Mouse (Mus musculus): ENCODE data around the gene Lcn10. TPM values are rescaled to one million over a fixed set of nuclear protein-coding genes. Genes with fewer than 3 reads are reported as not detected.
"Not testable (repeated sequence)": the region's sequence is repeated elsewhere in the genome, so short reads cannot be mapped to it uniquely, and the experiment has no call there.

The Lcn10 gene
- total RNA-seq, 1 experiment, result not detected

DNA sequence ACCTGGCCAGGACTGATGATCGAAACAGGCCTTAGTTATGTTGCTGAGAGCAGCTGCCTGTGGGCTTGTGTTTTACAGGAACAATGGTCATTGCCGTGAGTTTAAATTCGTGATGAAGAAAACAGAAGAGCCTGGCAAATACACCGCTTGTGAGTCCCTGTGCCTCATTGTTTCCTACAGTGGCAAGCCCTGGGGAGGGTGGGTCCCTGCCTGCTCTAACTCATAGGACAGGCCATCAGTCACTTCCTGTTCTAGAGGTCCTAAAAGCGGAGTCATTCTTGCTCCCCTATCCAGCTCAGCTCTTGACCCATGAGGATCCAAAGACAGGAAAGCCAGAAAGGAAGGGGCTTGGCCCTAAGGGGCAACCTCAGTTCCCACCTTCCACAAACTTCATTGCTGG lies 18.5 kb downstream of the Lcn10 start:
- in situ Hi-C loops (cut with MboI; ENCODE audit: low sequenced_read_pairs in 2 of 2, unreplicated experiment in 2 of 2), result no loop called here
- no peak for DNase-seq (ENCODE audit: low read depth, low spot score)

DNA sequence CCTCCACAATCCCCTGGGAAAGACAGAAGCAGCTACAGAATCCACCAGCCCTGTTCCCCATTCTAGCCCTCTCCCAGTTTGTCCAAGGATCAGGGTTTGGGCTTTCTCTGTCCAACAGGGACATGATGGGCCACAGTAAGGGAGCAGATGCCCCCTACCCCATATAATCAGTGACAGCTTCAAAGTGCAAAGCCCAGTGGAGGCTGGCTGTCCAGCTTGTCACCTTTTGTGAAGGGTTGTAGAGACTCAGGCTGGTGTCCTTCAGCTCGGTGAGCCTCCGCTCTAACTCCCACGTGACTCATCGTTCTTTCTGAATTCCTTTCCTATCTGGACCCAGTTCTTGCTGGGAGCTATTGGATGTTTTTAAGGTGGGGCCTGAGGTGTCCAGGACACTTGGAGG lies 21.2 kb downstream of the Lcn10 start:
- no peaks in the 10 kb centered on the region for H3K36me3 ChIP-seq (ENCODE audit: control insufficient read depth, insufficient read depth, low read length, poor library complexity, severe bottlenecking)
- no peak overlapping the region for H3K4me3 ChIP-seq (ENCODE audit: insufficient read depth in 1 of 2, low read depth in 1 of 2, low read length in 2 of 2, poor library complexity in 1 of 2, severe bottlenecking in 1 of 2)
- DNase-seq (ENCODE audit: low read depth, low spot score), result no peak
- no peak for TF ChIP-seq CHD2 (IDR thresholded peaks at IDR 0.05; ENCODE audit: low read depth, low read length)
- no peak for TF ChIP-seq ZNF384 (IDR thresholded peaks at IDR 0.05; ENCODE audit: low read depth, low read length)
- no peak for TF ChIP-seq ZC3H11A (IDR thresholded peaks at IDR 0.05; ENCODE audit: borderline replicate concordance, low read depth, low read length)
- no peak for TF ChIP-seq HCFC1 (IDR thresholded peaks at IDR 0.05; ENCODE audit: borderline replicate concordance, insufficient read depth, low read length)
- no peak for TF ChIP-seq MAFK (IDR thresholded peaks at IDR 0.05; ENCODE audit: insufficient read depth, low read depth, low read length)
- peaks cover 0 to 7% of the 10 kb centered on the region in 2 experiments; a peak in 1 of 4 replicates for H3K4me1 ChIP-seq (ENCODE audit: control insufficient read depth in 2 of 2, insufficient read depth in 2 of 2, low read length in 2 of 2, poor library complexity in 1 of 2)
- H3K9ac ChIP-seq (ENCODE audit: insufficient read depth, low read depth, low read length, poor library complexity, severe bottlenecking), result no peak overlapping the region
- H3K9me3 ChIP-seq (ENCODE audit: control insufficient read depth, insufficient read depth, low read depth, low read length), result no peaks in the 10 kb centered on the region
- no peak overlapping the region for H3K27ac ChIP-seq (ENCODE audit: insufficient read depth, low read depth, low read length, poor library complexity, severe bottlenecking)
- in situ Hi-C loops (cut with MboI; ENCODE audit: low sequenced_read_pairs in 2 of 2, unreplicated experiment in 2 of 2), result no loop called here

More for the DNA sequence above, 18.5 kb downstream of the Lcn10 start:
- no peaks in the 10 kb centered on the region for H3K4me1 ChIP-seq (ENCODE audit: control insufficient read depth in 2 of 2, insufficient read depth in 2 of 2, low read length in 2 of 2, poor library complexity in 1 of 2)
- no peaks in the 10 kb centered on the region for H3K36me3 ChIP-seq (ENCODE audit: control insufficient read depth, insufficient read depth, low read length, poor library complexity, severe bottlenecking)
- no peaks in the 10 kb centered on the region for H3K9me3 ChIP-seq (ENCODE audit: control insufficient read depth, insufficient read depth, low read depth, low read length)
- no peak overlapping the region for H3K9ac ChIP-seq (ENCODE audit: insufficient read depth, low read depth, low read length, poor library complexity, severe bottlenecking)
- TF ChIP-seq ZNF384 (IDR thresholded peaks at IDR 0.05; ENCODE audit: low read depth, low read length) (no peak), CHD2 (IDR thresholded peaks at IDR 0.05; ENCODE audit: low read depth, low read length) (no peak), ZC3H11A (IDR thresholded peaks at IDR 0.05; ENCODE audit: borderline replicate concordance, low read depth, low read length) (no peak), MAFK (IDR thresholded peaks at IDR 0.05; ENCODE audit: insufficient read depth, low read depth, low read length) (no peak), HCFC1 (IDR thresholded peaks at IDR 0.05; ENCODE audit: borderline replicate concordance, insufficient read depth, low read length) (no peak)
- H3K27ac ChIP-seq (ENCODE audit: insufficient read depth, low read depth, low read length, poor library complexity, severe bottlenecking), result no peak overlapping the region
- no peak overlapping the region for H3K4me3 ChIP-seq (ENCODE audit: insufficient read depth in 1 of 2, low read depth in 1 of 2, low read length in 2 of 2, poor library complexity in 1 of 2, severe bottlenecking in 1 of 2)

DNA sequence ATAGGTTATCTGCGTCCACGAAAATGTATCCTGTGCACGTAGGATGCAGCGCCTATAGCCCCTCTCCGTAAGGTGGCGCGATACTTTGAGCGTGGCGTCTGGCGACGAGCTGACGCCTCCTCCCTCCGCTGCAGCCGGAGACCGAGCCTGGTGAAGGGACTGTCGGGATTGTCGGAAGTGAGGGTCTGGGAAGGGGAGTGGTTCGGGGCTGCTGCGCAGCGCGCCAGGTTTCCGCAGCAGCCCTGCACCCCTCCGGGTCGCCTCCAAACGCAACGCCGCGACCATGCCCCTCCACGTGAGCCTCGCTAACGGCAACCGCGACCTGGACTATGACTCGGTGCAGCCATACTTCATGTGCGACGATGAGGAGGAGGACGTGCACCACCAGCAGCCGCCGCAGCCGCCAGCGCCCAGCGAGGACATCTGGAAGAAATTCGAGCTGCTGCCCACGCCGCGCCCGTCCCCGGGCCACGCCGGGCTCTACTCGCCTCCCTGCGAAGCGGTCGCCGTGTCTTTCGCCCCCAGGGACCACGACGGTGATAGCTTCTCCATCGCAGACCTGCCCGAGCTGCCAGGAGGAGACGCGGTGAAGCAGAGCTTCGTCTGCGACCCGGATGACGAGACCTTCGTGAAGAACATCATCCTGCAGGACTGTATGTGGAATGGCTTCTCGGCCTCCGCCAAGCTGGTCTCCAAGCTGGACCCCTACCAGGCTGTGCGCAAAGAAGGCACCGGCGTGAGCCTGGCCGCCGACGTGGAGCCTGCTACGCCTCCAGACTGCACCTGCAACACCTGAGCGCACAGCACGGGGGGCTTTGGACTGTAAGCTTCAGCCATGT lies 24.3 kb downstream of the Lcn10 start, which contains the start of gene Bmyc:
Bmyc (plus strand) TSS at position 97 of the 839 bp plus-strand sequence.
- no peaks in the 10 kb centered on the region for H3K9me3 ChIP-seq (ENCODE audit: control insufficient read depth, insufficient read depth, low read depth, low read length)
- H3K27ac ChIP-seq (ENCODE audit: insufficient read depth, low read depth, low read length, poor library complexity, severe bottlenecking), result no peak within 1 kb of the TSS
- peak within 1 kb of the TSS; percentile 75 to 79 for H3K4me3 ChIP-seq (ENCODE audit: insufficient read depth in 1 of 2, low read depth in 1 of 2, low read length in 2 of 2, poor library complexity in 1 of 2, severe bottlenecking in 1 of 2)
- TF ChIP-seq MAFK (IDR thresholded peaks at IDR 0.05; ENCODE audit: insufficient read depth, low read depth, low read length) (no peak), ZNF384 (IDR thresholded peaks at IDR 0.05; ENCODE audit: low read depth, low read length) (no peak), CHD2 (IDR thresholded peaks at IDR 0.05; ENCODE audit: low read depth, low read length) (peak; percentile 70), HCFC1 (IDR thresholded peaks at IDR 0.05; ENCODE audit: borderline replicate concordance, insufficient read depth, low read length) (peak; percentile 52; the same call in 1 of the 2 replicates), ZC3H11A (IDR thresholded peaks at IDR 0.05; ENCODE audit: borderline replicate concordance, low read depth, low read length) (no peak)
- peak; percentile 71 for DNase-seq (ENCODE audit: low read depth, low spot score)
- peak within 1 kb of the TSS; percentile 79 for H3K9ac ChIP-seq (ENCODE audit: insufficient read depth, low read depth, low read length, poor library complexity, severe bottlenecking)
- H3K36me3 ChIP-seq (ENCODE audit: control insufficient read depth, insufficient read depth, low read length, poor library complexity, severe bottlenecking), result no peaks in the 10 kb centered on the region
- peaks cover 1 to 7% of the 10 kb centered on the region in 2 experiments; a peak in 1 of 4 replicates for H3K4me1 ChIP-seq (ENCODE audit: control insufficient read depth in 2 of 2, insufficient read depth in 2 of 2, low read length in 2 of 2, poor library complexity in 1 of 2)
- in situ Hi-C loops (cut with MboI; ENCODE audit: low sequenced_read_pairs in 2 of 2, unreplicated experiment in 2 of 2), result no loop called here

DNA sequence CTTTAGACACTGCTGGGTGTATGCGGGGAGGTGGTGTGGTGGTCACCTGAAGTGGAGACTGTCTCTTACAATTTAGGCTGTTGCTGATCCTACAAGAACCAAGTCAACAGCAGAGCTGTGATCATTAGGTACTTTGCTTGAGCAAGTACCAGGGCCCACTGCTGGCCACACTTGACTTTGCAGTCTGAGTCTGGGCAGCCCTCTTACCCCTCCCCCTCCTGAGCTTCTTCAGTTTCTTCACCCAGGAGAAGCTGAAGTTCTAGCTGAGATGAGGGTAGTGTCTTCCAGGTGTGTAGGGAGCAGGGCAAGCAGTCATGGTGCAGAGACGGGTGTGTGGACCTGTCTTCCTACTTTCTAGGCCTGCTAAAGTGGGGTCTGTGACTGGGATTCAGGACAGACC lies 25.6 kb downstream of the Lcn10 start:
- no peak for TF ChIP-seq MAFK (IDR thresholded peaks at IDR 0.05; ENCODE audit: insufficient read depth, low read depth, low read length)
- TF ChIP-seq ZNF384 (IDR thresholded peaks at IDR 0.05; ENCODE audit: low read depth, low read length), result no peak
- no peak for TF ChIP-seq ZC3H11A (IDR thresholded peaks at IDR 0.05; ENCODE audit: borderline replicate concordance, low read depth, low read length)
- no peak for TF ChIP-seq HCFC1 (IDR thresholded peaks at IDR 0.05; ENCODE audit: borderline replicate concordance, insufficient read depth, low read length)
- TF ChIP-seq CHD2 (IDR thresholded peaks at IDR 0.05; ENCODE audit: low read depth, low read length), result no peak
- Histone ChIP-seq H3K36me3 (ENCODE audit: control insufficient read depth, insufficient read depth, low read length, poor library complexity, severe bottlenecking) (no peaks in the 10 kb centered on the region), H3K9ac (ENCODE audit: insufficient read depth, low read depth, low read length, poor library complexity, severe bottlenecking) (no peak overlapping the region), H3K4me1 (ENCODE audit: control insufficient read depth in 2 of 2, insufficient read depth in 2 of 2, low read length in 2 of 2, poor library complexity in 1 of 2) (peaks cover 1 to 7% of the 10 kb centered on the region in 2 experiments; a peak in 1 of 4 replicates), H3K9me3 (ENCODE audit: control insufficient read depth, insufficient read depth, low read depth, low read length) (no peaks in the 10 kb centered on the region), H3K27ac (ENCODE audit: insufficient read depth, low read depth, low read length, poor library complexity, severe bottlenecking) (no peak overlapping the region), H3K4me3 (ENCODE audit: insufficient read depth in 1 of 2, low read depth in 1 of 2, low read length in 2 of 2, poor library complexity in 1 of 2, severe bottlenecking in 1 of 2) (no peak overlapping the region; a peak in 1 of 4 replicates)
- in situ Hi-C loops (cut with MboI; ENCODE audit: low sequenced_read_pairs in 2 of 2, unreplicated experiment in 2 of 2), result no loop called here
- DNase-seq (ENCODE audit: low read depth, low spot score), result no peak

DNA sequence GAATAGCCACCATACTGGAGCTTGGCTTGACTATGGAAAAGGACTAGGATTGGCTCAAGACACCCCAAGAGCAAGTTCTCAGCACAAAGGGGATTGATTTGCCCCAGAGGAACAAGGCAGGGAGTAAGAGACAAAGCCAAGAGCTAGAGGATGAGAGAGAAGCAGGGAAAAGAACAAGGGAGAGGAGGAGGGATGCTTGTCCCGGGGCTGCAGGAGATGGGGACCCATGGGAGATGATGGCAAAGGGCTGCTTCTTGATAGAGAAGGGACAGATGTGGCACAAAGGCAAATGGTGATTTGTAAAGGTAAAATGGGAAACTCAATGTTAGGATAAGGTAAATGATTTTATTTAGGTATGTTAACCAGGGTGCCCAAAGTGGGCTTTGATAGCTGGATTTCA lies 26.5 kb downstream of the Lcn10 start:
- H3K27ac ChIP-seq (ENCODE audit: insufficient read depth, low read depth, low read length, poor library complexity, severe bottlenecking); in situ Hi-C loops (cut with MboI; ENCODE audit: low sequenced_read_pairs in 2 of 2, unreplicated experiment in 2 of 2); H3K4me1 ChIP-seq (ENCODE audit: control insufficient read depth in 2 of 2, insufficient read depth in 2 of 2, low read length in 2 of 2, poor library complexity in 1 of 2); H3K4me3 ChIP-seq (ENCODE audit: insufficient read depth in 1 of 2, low read depth in 1 of 2, low read length in 2 of 2, poor library complexity in 1 of 2, severe bottlenecking in 1 of 2); H3K9me3 ChIP-seq (ENCODE audit: control insufficient read depth, insufficient read depth, low read depth, low read length); H3K36me3 ChIP-seq (ENCODE audit: control insufficient read depth, insufficient read depth, low read length, poor library complexity, severe bottlenecking); DNase-seq (ENCODE audit: low read depth, low spot score); H3K9ac ChIP-seq (ENCODE audit: insufficient read depth, low read depth, low read length, poor library complexity, severe bottlenecking): not testable (repeated sequence)

DNA sequence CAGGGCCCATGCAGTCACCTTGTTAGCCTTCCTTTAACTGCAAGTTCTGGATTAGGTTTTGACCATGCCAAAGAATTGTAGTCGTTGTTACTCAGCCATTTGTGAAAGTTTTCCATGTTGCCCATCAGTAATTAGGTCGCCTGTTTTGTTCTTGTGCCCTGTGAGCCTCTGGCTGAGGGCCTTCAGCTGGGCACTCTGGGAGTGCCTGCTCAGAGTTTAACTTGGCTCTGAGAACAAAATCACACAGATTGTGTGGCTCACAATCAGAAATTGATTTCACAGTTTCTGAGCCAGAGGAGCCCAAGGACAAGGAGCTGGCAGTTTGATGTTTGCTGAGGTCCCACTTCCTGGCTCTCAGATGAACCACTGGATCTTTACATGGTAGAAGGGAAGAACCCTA lies 27.3 kb downstream of the Lcn10 start:
- H3K27ac ChIP-seq (ENCODE audit: insufficient read depth, low read depth, low read length, poor library complexity, severe bottlenecking); H3K4me1 ChIP-seq (ENCODE audit: control insufficient read depth in 2 of 2, insufficient read depth in 2 of 2, low read length in 2 of 2, poor library complexity in 1 of 2); in situ Hi-C loops (cut with MboI; ENCODE audit: low sequenced_read_pairs in 2 of 2, unreplicated experiment in 2 of 2); H3K9me3 ChIP-seq (ENCODE audit: control insufficient read depth, insufficient read depth, low read depth, low read length); H3K36me3 ChIP-seq (ENCODE audit: control insufficient read depth, insufficient read depth, low read length, poor library complexity, severe bottlenecking); DNase-seq (ENCODE audit: low read depth, low spot score); H3K4me3 ChIP-seq (ENCODE audit: insufficient read depth in 1 of 2, low read depth in 1 of 2, low read length in 2 of 2, poor library complexity in 1 of 2, severe bottlenecking in 1 of 2); H3K9ac ChIP-seq (ENCODE audit: insufficient read depth, low read depth, low read length, poor library complexity, severe bottlenecking): not testable (repeated sequence)

Measured in ES-E14 (cell line).